Comparison of ENCODE assay signal across 28 mouse cellular contexts in the genomic region with DNA sequence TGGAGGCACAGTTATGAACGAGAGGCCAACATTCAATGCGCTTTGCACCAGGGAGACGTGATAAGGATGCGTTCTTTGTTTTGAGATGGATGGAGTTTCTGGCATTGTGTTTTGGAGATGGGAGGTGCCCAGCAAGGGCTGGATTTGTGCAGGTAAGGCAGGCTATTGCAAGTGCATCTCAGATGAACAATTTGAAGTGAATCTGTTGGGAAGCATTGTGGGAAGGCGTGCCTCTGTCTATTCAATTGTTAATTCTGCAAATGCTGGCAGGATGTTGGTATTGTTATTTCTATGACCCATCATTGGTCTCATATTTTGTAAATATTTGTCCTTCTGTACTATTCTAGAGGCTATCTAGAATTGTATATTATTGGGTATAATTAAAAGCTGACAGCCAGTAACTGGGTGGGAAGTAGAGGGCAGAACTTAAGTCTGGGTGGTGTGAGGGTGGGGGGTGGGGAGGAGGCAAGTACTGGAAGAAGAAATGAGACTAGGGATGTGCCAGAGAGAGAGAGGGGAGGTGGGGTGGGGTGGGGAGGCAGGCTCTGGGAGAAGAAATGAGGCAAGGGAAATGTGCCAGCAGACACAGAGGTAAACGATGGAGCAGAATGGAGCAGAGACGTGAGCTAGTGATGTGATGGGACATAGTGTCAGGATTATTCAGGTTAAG.
"Had no signal": no experiment of that assay in that cellular context is flagged by ENCODE, and none has a peak within 500 bp of the region (broad histone marks: within the 10 kb centered on the region; RNA-seq: fewer than 3 reads in every experiment).

No protein-coding gene starts in this region.

- H3K27me3 ChIP-seq: heart, embryonic 12.5 days; hindbrain, embryonic 12.5 days; intestine, embryonic 15.5 days; limb, embryonic 13.5 days; limb, embryonic 15.5 days; liver, embryonic 13.5 days; liver, embryonic 15.5 days had no signal

- ATAC-seq: hindbrain, embryonic 16.5 days; inflammation-experienced regulatory T-cells, adult 6 months; intestine, embryonic 15.5 days; intestine, postnatal 0 days; liver, postnatal 0 days had no signal

- H3K9ac ChIP-seq: heart, embryonic 12.5 days; hindbrain, embryonic 12.5 days; hindbrain, embryonic 14.5 days; intestine, embryonic 15.5 days; limb, embryonic 13.5 days; limb, embryonic 15.5 days; liver, embryonic 13.5 days; liver, embryonic 15.5 days; liver, postnatal 0 days had no signal

- H3K36me3 ChIP-seq: heart, embryonic 10.5 days; heart, embryonic 12.5 days; hindbrain, embryonic 10.5 days; hindbrain, embryonic 12.5 days; intestine, embryonic 15.5 days; limb, embryonic 13.5 days; limb, embryonic 15.5 days; liver, embryonic 13.5 days; liver, embryonic 15.5 days had no signal

- H3K4me1 ChIP-seq: heart, embryonic 10.5 days; heart, embryonic 12.5 days; hindbrain, embryonic 10.5 days; hindbrain, embryonic 12.5 days; intestine, embryonic 15.5 days; limb, embryonic 15.5 days; liver, embryonic 13.5 days; liver, embryonic 15.5 days had no signal

- H3K4me3 ChIP-seq: gastrocnemius, adult 2 months; heart, adult 2 months; heart, embryonic 10.5 days; heart, embryonic 12.5 days; hindbrain, embryonic 10.5 days; hindbrain, embryonic 12.5 days; intestine, embryonic 15.5 days; layer of hippocampus, adult 2 months; left cerebral cortex, adult 2 months; limb, embryonic 13.5 days; limb, embryonic 15.5 days; liver, embryonic 13.5 days; liver, embryonic 15.5 days had no signal

- DNase-seq: gastrocnemius, adult 2 months; gastrocnemius, postnatal 10 days; gastrocnemius, postnatal 25 days; heart, adult 2 months; heart, postnatal 10 days; heart, postnatal 4 days; kidney, adult 18-20 months; kidney, adult 8-10 months; kidney, postnatal 10 days; kidney, postnatal 25 days; kidney, postnatal 4 days; left cerebral cortex, postnatal 4 days; liver, embryonic 13.5 days; liver, postnatal 0 days had no signal

- H3K4me2 ChIP-seq: heart, embryonic 12.5 days; hindbrain, embryonic 12.5 days; hindbrain, embryonic 14.5 days; intestine, embryonic 15.5 days; limb, embryonic 13.5 days; limb, embryonic 15.5 days; liver, embryonic 13.5 days; liver, embryonic 15.5 days had no signal

- H3K9me3 ChIP-seq: heart, embryonic 10.5 days; intestine, embryonic 15.5 days; limb, embryonic 13.5 days; limb, embryonic 15.5 days; liver, embryonic 13.5 days; liver, embryonic 15.5 days had no signal

- H3K27ac ChIP-seq: gastrocnemius, adult 2 months; heart, adult 2 months; heart, embryonic 10.5 days; hindbrain, embryonic 10.5 days; hindbrain, embryonic 12.5 days; hindbrain, embryonic 14.5 days; intestine, embryonic 15.5 days; layer of hippocampus, adult 2 months; left cerebral cortex, adult 2 months; limb, embryonic 13.5 days; limb, embryonic 15.5 days; liver, embryonic 13.5 days; liver, embryonic 15.5 days had no signal
